Mouse (Mus musculus): ENCODE results near the gene Slc39a3.

GRCm38 (mm10) chr10:81068706-81069105 is 31.5 kb upstream of the Slc39a3 start:
- TF ChIP-seq CTCF (IDR thresholded peaks at IDR 0.05; ENCODE audit: low read depth, low read length) (no peak), POLR2A (IDR thresholded peaks at IDR 0.05; ENCODE audit: extremely low read depth, insufficient read depth, low read length) (no peak)
